Mouse (Mus musculus) kidney, postnatal 0 days (tissue): Measurements from ENCODE around the gene Nt5c1b. TPM values are rescaled to one million over a fixed set of nuclear protein-coding genes. Genes with fewer than 3 reads are reported as not detected.

Experiments used
- ATAC-seq: fragments of 200-750 bp; cut with Nextera tagmentation; replicated peaks from 2 replicates; pipeline ENCODE4 v1.8.0; 2017; ENCODE audit warnings: low read depth, moderate number of reproducible peaks, moderate TSS enrichment, moderate library complexity; ENCODE audit not compliant: low FRiP score
- DNase-seq: peaks from one replicate; pipeline ENCODE4 v3.0.0-alpha.2; 2016; ENCODE audit warnings: low spot score
- H3K27ac ChIP-seq: fragments of 300-500 bp; sonication (generic); 2 replicates; pipeline ENCODE4 v1.5.1; 2014; ENCODE audit warnings: mild to moderate bottlenecking
- H3K27me3 ChIP-seq: fragments of 300-500 bp; sonication (generic); 2 replicates; pipeline ENCODE4 v1.6.1; 2014; ENCODE audit warnings: low read length, mixed read lengths; ENCODE audit not compliant: insufficient read depth
- H3K36me3 ChIP-seq: fragments of 300-500 bp; sonication (generic); 2 replicates; pipeline ENCODE4 v1.6.1; 2014; ENCODE audit warnings: low read length, mixed read lengths; ENCODE audit not compliant: insufficient read depth
- H3K4me1 ChIP-seq: fragments of 300-500 bp; sonication (generic); replicated peaks from 2 replicates; pipeline ENCODE4 v1.6.1; 2014; ENCODE audit warnings: antibody characterized with exemption, low read length, mixed read lengths; ENCODE audit not compliant: insufficient read depth
- H3K4me2 ChIP-seq: fragments of 300-500 bp; sonication (generic); 2 replicates; pipeline ENCODE4 v1.6.1; 2014; ENCODE audit warnings: mild to moderate bottlenecking, low read length, moderate library complexity, mixed read lengths
- H3K4me3 ChIP-seq: fragments of 300-500 bp; sonication (generic); replicated peaks from 2 replicates; pipeline ENCODE4 v1.5.1; 2014; ENCODE audit warnings: low read depth, low read length
- H3K9ac ChIP-seq: fragments of 300-500 bp; sonication (generic); 2 replicates; pipeline ENCODE4 v1.6.1; 2014; ENCODE audit warnings: low read depth, low read length
- H3K9me3 ChIP-seq: fragments of 300-500 bp; sonication (generic); replicated peaks from 2 replicates; pipeline ENCODE4 v1.6.1; 2016; ENCODE audit warnings: low read length, inconsistent platforms, mixed read lengths
- CTCF ChIP-seq: IDR thresholded peaks from 2 replicates; pipeline ENCODE4 v1.5.1; 2016; ENCODE audit warnings: antibody characterized with exemption, low read depth, mild to moderate bottlenecking, moderate library complexity
- WGBS: fragments of 180-500 bp; shearing (Covaris S2); extraction: QIAGEN DNeasy Blood & Tissue Kit; methylation state at CpG from one replicate; pipeline ENCODE4 v1.1.7; 2014; 5-methylcytosine and 5-hydroxymethylcytosine counted together
- polyA plus RNA-seq: library from polyadenylated mRNA; unstranded; fragments of >200 nt; fragmentation: Nextera tagmentation; extraction: Ambion mirVana; gene quantifications from 2 replicates; pipeline ENCODE4 v1.2.1, GENCODE M21; 2015

Nt5c1b gene
- polyA plus RNA-seq, 1 experiment from 2014 or later, result not detected

- peak within 1 kb of the TSS; percentile 55 for H3K4me2 ChIP-seq
- 0 out of 2 replicates have a peak, but pooled peaks cover 5% of the 10 kb centered on the region for H3K36me3 ChIP-seq
- ATAC-seq (peak; percentile 98), DNase-seq (peak; percentile 97)
- H3K4me1 ChIP-seq, result no peaks in the 10 kb centered on the region
- no peaks in the 10 kb centered on the region for H3K27me3 ChIP-seq
- H3K9me3 ChIP-seq, result no peaks in the 10 kb centered on the region
- H3K9ac ChIP-seq, result peak within 1 kb of the TSS; percentile 89
- peak within 1 kb of the TSS; percentile 98 for H3K27ac ChIP-seq
- peak; percentile 76 for TF ChIP-seq CTCF
- H3K4me3 ChIP-seq, result peak within 1 kb of the TSS; percentile 63
- under 1% methylated on average over 44 of the region's 53 CpGs for WGBS
These were observed 21.1 kb downstream of the Nt5c1b start, which contains the start of gene Rdh14 for GRCm38 (mm10) chr12:10390671-10391441. Rdh14 (plus strand) TSS chr12:10390772.

- ATAC-seq, result no peak
- DNase-seq, result peak; percentile 35
- no peaks in the 10 kb centered on the region for H3K36me3 ChIP-seq
- H3K4me1 ChIP-seq, result no peaks in the 10 kb centered on the region
- H3K27me3 ChIP-seq, result no peaks in the 10 kb centered on the region
- H3K9me3 ChIP-seq, result no peaks in the 10 kb centered on the region
- H3K9ac ChIP-seq, result no peak overlapping the region
- H3K27ac ChIP-seq, result no peak overlapping the region
- no peak overlapping the region for H3K4me3 ChIP-seq
- TF ChIP-seq CTCF, result no peak
- WGBS, result 63% methylated on average over 1 of the region's 1 CpGs
- H3K4me2 ChIP-seq, result no peak overlapping the region
These were observed 31.0 kb downstream of the Nt5c1b start for GRCm38 (mm10) chr12:10400788-10401187.

GRCm38 (mm10) chr12:10402421-10403115 is 32.8 kb downstream of the Nt5c1b start:
- no peak for TF ChIP-seq CTCF
- DNase-seq, result no peak
- ATAC-seq, result no peak

GRCm38 (mm10) chr12:10410511-10411179 is 40.9 kb downstream of the Nt5c1b start:
- H3K4me2 ChIP-seq, result no peak overlapping the region
- no peak for DNase-seq
- H3K9ac ChIP-seq, result no peak overlapping the region
- WGBS, result 69% methylated on average over 3 of the region's 3 CpGs
- no peak for ATAC-seq
- no peaks in the 10 kb centered on the region for H3K9me3 ChIP-seq
- H3K4me3 ChIP-seq, result no peak overlapping the region
- H3K27me3 ChIP-seq, result no peaks in the 10 kb centered on the region
- TF ChIP-seq CTCF, result no peak
- H3K27ac ChIP-seq, result no peak overlapping the region
- no peaks in the 10 kb centered on the region for H3K36me3 ChIP-seq
- no peaks in the 10 kb centered on the region for H3K4me1 ChIP-seq

More at GRCm38 (mm10) chr12:10402421-10403115, 32.8 kb downstream of the Nt5c1b start:
- Histone ChIP-seq H3K36me3 (no peaks in the 10 kb centered on the region), H3K4me2 (no peak overlapping the region), H3K9me3 (no peaks in the 10 kb centered on the region), H3K27me3 (no peaks in the 10 kb centered on the region), H3K27ac (no peak overlapping the region), H3K9ac (no peak overlapping the region), H3K4me1 (no peaks in the 10 kb centered on the region), H3K4me3 (no peak overlapping the region)
- 82% methylated on average over 9 of the region's 9 CpGs for WGBS

- no peak overlapping the region for H3K4me2 ChIP-seq
- H3K36me3 ChIP-seq, result no peaks in the 10 kb centered on the region
- H3K27ac ChIP-seq, result no peak overlapping the region
- WGBS, result 88% methylated on average over 1 of the region's 1 CpGs
- H3K9me3 ChIP-seq, result no peaks in the 10 kb centered on the region
- ATAC-seq, result no peak
- H3K4me3 ChIP-seq, result no peak overlapping the region
- H3K9ac ChIP-seq, result no peak overlapping the region
- TF ChIP-seq CTCF, result no peak
- no peaks in the 10 kb centered on the region for H3K4me1 ChIP-seq
- DNase-seq, result no peak
- no peaks in the 10 kb centered on the region for H3K27me3 ChIP-seq
These were observed 41.7 kb downstream of the Nt5c1b start for GRCm38 (mm10) chr12:10411453-10411852.

GRCm38 (mm10) chr12:10422347-10422746 is 52.6 kb downstream of the Nt5c1b start:
- DNase-seq, result peak; percentile 40

More at GRCm38 (mm10) chr12:10422347-10422746, 52.6 kb downstream of the Nt5c1b start:
- H3K36me3 ChIP-seq, result no peaks in the 10 kb centered on the region
- no peak overlapping the region for H3K4me3 ChIP-seq
- H3K4me1 ChIP-seq, result no peaks in the 10 kb centered on the region
- no peak overlapping the region for H3K4me2 ChIP-seq
- no peak overlapping the region for H3K27ac ChIP-seq
- no peak for ATAC-seq
- TF ChIP-seq CTCF, result no peak
- no peak overlapping the region for H3K9ac ChIP-seq
- no peaks in the 10 kb centered on the region for H3K9me3 ChIP-seq
- 19% methylated on average over 3 of the region's 3 CpGs for WGBS
- no peaks in the 10 kb centered on the region for H3K27me3 ChIP-seq
